Mouse (Mus musculus) layer of hippocampus, adult 9-10 months (tissue): ENCODE measurements around the gene Rflna.

Source experiments
- DNase-seq: peaks from one replicate; pipeline ENCODE4 v3.0.0; 2022; ENCODE audit warnings: low spot score

Gene Rflna

GRCm38 (mm10) chr5:125052603-125053488 is 49.8 kb downstream of the Rflna start:
- DNase-seq: no peak

- no peak for DNase-seq
Measured at GRCm38 (mm10) chr5:125053661-125054060, 50.6 kb downstream of the Rflna start.

- no peak for DNase-seq
Measured at GRCm38 (mm10) chr5:125055901-125056300, 52.9 kb downstream of the Rflna start.

- no peak for DNase-seq
Measured at GRCm38 (mm10) chr5:125056331-125056695, 53.3 kb downstream of the Rflna start.

GRCm38 (mm10) chr5:125056696-125057554 is 53.9 kb downstream of the Rflna start:
- DNase-seq: no peak

GRCm38 (mm10) chr5:125057555-125058266 is 54.7 kb downstream of the Rflna start:
- DNase-seq: no peak

GRCm38 (mm10) chr5:125058267-125058668 is 55.2 kb downstream of the Rflna start:
- DNase-seq: no peak
